Mouse (Mus musculus) embryonic facial prominence, embryonic 10.5 days (tissue): Measurements from ENCODE around the gene Rffl. TPM values are rescaled to one million over a fixed set of nuclear protein-coding genes. Genes with fewer than 3 reads are reported as not detected.

ENCODE experiments used
- DNase-seq: peaks from one replicate; pipeline ENCODE4 v3.0.0-alpha.2; 2017; ENCODE audit warnings: low spot score
- H3K27ac ChIP-seq: fragments of 300-500 bp; sonication (generic); replicated peaks from 2 replicates; pipeline ENCODE4 v1.5.1; 2016; ENCODE audit warnings: mild to moderate bottlenecking
- H3K27me3 ChIP-seq: fragments of 300-500 bp; sonication (generic); replicated peaks from 2 replicates; pipeline ENCODE4 v1.6.1; 2016; ENCODE audit warnings: low read depth, mild to moderate bottlenecking; ENCODE audit not compliant: poor library complexity, severe bottlenecking
- H3K36me3 ChIP-seq: fragments of 300-500 bp; sonication (generic); replicated peaks from 2 replicates; pipeline ENCODE4 v1.6.1; 2016; ENCODE audit warnings: mild to moderate bottlenecking, moderate library complexity
- H3K4me1 ChIP-seq: fragments of 300-500 bp; sonication (generic); 2 replicates; pipeline ENCODE4 v1.6.1; 2016
- H3K4me3 ChIP-seq: fragments of 300-500 bp; sonication (generic); 2 replicates; pipeline ENCODE4 v1.5.1; 2016; ENCODE audit warnings: mild to moderate bottlenecking, moderate library complexity
- H3K9me3 ChIP-seq: fragments of 300-500 bp; sonication (generic); 2 replicates; pipeline ENCODE4 v1.6.1; 2016; ENCODE audit warnings: mild to moderate bottlenecking
- WGBS: fragments of 180-500 bp; shearing (Covaris S2); methylation state at CpG from one replicate; pipeline ENCODE4 v1.1.7; 2016; 5-methylcytosine and 5-hydroxymethylcytosine counted together
- polyA plus RNA-seq: library from polyadenylated mRNA; unstranded; fragments of >200 nt; fragmentation: Nextera tagmentation; extraction: Ambion mirVana; gene quantifications from 2 replicates; pipeline ENCODE4 v1.2.1, GENCODE M21; 2016

The Rffl gene
- polyA plus RNA-seq, 1 experiment from 2014 or later, result 11.5 TPM

DNA sequence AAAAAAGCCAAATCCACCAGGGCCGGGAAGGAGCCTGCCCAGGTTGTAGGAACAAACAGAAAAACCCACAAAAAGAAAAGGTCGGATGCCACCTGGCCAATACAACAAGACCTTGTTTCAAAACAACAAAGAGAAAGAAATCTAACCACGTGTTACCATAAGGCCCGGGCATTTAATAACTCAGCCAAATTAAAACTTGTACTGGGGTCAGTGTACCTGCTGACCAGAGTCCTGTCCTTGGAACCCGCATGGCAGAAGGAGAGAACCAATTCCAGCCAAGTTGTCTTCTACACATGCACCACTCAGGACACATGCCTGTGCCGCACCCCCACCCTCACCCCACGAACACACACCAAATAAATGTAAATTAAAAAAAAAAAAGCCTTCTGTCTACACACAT is 18.1 kb downstream of the Rffl start:
- no peaks in the 10 kb centered on the region for H3K27me3 ChIP-seq
- H3K4me3 ChIP-seq, result no peak overlapping the region
- no peak for DNase-seq
- H3K27ac ChIP-seq, result no peak overlapping the region
- H3K36me3 ChIP-seq, result no peaks in the 10 kb centered on the region
- 89% methylated on average over 7 of the region's 7 CpGs for WGBS
- H3K9me3 ChIP-seq, result no peaks in the 10 kb centered on the region
- H3K4me1 ChIP-seq, result peaks cover 9% of the 10 kb centered on the region

GRCm38 (mm10) chr11:82852540-82852939 is 18.5 kb downstream of the Rffl start:
- H3K4me1 ChIP-seq, result peaks cover 12% of the 10 kb centered on the region
- no peaks in the 10 kb centered on the region for H3K36me3 ChIP-seq
- WGBS, result 82% methylated on average over 10 of the region's 10 CpGs
- H3K27ac ChIP-seq, result no peak overlapping the region
- no peak for DNase-seq
- no peaks in the 10 kb centered on the region for H3K9me3 ChIP-seq
- H3K27me3 ChIP-seq, result no peaks in the 10 kb centered on the region
- H3K4me3 ChIP-seq, result no peak overlapping the region

DNA sequence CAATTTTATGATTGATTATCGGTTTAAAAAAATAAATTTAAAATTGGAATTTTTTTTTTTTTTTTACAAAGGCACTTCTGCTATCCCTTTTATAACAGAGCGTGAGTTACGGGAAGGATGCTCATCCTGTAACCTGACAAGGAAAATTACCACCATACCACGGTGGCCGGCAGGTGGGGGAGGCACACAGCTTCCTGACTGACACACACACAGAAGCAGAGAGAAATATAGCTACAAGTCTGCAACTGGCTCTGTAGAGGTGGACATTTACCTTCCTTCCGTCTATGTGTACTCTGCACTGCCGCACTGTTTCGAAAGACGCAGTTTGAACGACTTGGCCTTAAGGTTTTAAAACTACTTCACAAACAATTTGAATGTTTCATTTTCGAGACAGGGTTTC is 18.9 kb downstream of the Rffl start:
- Histone ChIP-seq H3K4me1 (peaks cover 16% of the 10 kb centered on the region), H3K27ac (no peak overlapping the region), H3K9me3 (no peaks in the 10 kb centered on the region), H3K36me3 (no peaks in the 10 kb centered on the region), H3K27me3 (no peaks in the 10 kb centered on the region), H3K4me3 (no peak overlapping the region)
- WGBS, result 87% methylated on average over 11 of the region's 11 CpGs
- no peak for DNase-seq

GRCm38 (mm10) chr11:82850259-82850658 is 20.8 kb downstream of the Rffl start:
- Histone ChIP-seq H3K27me3 (peaks cover 3% of the 10 kb centered on the region; the same call in 1 of the 2 replicates), H3K4me3 (no peak overlapping the region), H3K9me3 (no peaks in the 10 kb centered on the region), H3K4me1 (peaks cover 31% of the 10 kb centered on the region), H3K27ac (no peak overlapping the region), H3K36me3 (no peaks in the 10 kb centered on the region)
- DNase-seq, result no peak
- 75% methylated on average over 5 of the region's 5 CpGs for WGBS

DNA sequence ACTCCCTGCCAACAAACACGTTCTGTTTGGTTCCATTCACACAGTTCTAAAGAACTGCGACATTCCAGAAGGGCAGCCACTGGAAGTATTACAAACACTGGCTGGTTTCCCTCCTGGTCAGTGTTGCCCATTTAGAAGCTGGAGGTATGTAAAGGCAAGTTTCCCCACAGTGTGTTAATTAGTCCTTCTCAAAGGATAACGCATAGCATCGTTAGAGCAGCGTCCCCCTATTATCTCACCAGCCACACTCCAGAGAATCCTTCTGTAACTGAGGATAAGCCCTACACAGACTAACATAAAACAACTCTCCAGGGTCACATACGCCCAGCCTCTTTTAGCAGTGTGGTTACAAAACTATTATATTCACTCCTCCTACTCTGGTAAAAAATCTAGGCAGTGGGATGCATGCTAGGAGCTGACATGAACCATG is 23.4 kb downstream of the Rffl start:
- peaks cover 41% of the 10 kb centered on the region for H3K4me1 ChIP-seq
- H3K9me3 ChIP-seq, result no peaks in the 10 kb centered on the region
- no peaks in the 10 kb centered on the region for H3K36me3 ChIP-seq
- H3K27me3 ChIP-seq, result peaks cover 9% of the 10 kb centered on the region
- H3K27ac ChIP-seq, result no peak overlapping the region
- WGBS, result 35% methylated on average over 6 of the region's 6 CpGs
- H3K4me3 ChIP-seq, result no peak overlapping the region
- no peak for DNase-seq

DNA sequence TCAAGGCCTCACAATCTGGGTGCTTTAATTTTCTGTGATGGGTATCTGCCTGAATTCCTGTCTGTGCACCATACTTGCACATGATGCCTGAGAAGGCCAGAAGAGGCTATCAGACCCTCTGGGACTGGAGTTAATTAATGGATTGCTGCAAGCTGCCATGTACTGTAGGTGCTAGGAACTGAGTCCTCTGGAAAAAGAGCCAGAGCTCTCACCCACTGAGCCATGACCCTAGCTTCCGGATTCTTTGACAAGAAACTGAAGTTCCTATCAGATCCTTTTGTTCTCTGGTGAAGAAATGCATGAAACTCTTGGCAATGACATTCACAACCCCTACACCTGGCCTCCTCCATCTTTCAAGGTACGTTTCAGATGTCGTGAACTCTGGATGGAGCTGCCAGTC is 24.1 kb downstream of the Rffl start:
- peaks cover 9% of the 10 kb centered on the region for H3K27me3 ChIP-seq
- no peak overlapping the region for H3K4me3 ChIP-seq
- peaks cover 41% of the 10 kb centered on the region for H3K4me1 ChIP-seq
- no peak for DNase-seq
- no peaks in the 10 kb centered on the region for H3K36me3 ChIP-seq
- H3K27ac ChIP-seq, result no peak overlapping the region
- 68% methylated on average over 3 of the region's 3 CpGs for WGBS
- no peaks in the 10 kb centered on the region for H3K9me3 ChIP-seq

DNA sequence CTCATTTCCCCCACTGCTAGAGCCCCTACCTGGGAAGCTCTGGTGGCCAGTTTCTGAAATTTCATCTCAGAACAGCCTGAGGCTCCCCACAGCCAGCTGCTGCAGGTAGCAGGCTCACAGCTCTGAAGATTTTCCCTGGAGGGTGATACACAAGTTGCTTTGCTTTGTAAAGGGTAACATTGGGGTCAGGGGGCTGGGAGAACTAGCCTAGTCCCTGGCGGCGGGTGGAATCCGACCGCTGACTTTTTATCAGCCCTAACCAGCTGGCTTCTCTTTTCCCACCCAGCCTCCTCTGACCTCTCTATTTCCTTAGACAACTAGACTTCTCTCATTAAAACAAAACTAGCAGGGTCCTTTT is 25.0 kb downstream of the Rffl start:
- Histone ChIP-seq H3K27me3 (peaks cover 9% of the 10 kb centered on the region), H3K9me3 (no peaks in the 10 kb centered on the region), H3K27ac (peak overlapping the region; percentile 62; the same call in 1 of the 2 replicates), H3K4me1 (peaks cover 41% of the 10 kb centered on the region), H3K36me3 (no peaks in the 10 kb centered on the region), H3K4me3 (peak overlapping the region; percentile 28)
- no peak for DNase-seq
- WGBS, result 16% methylated on average over 4 of the region's 4 CpGs

DNA sequence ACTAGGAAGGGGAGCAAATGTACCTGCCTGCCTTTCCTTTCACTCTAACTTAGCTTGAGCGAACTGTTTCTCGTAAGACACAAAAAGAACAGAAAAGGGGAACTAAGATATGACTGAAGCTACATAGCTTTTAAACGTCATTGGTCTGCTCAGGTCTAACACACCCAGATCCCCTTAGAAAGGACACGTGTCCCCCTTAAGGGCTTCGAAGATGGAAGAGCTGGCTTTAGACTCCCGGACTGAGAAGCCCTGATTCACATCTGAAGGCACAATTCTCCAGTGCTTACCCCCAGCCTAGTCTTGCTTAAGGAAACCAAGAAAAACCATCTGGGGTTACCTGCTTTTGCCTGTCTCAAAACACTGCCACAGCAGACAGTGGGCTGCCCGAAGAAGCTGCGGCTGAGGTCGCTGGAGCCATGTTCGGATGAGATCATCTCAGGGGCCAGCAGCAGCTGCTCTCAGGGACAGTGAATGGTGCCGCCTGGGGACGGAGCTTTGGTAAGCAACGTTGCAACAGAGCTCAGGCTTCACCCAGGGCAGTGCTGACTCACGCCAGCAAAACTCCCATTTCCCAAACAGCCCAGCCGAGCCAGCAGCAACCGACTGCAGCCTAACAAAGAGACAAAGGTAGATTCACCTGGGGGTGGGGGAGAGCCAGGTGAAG is 25.5 kb downstream of the Rffl start:
- Histone ChIP-seq H3K9me3 (no peaks in the 10 kb centered on the region), H3K4me3 (peak overlapping the region; percentile 28), H3K36me3 (no peaks in the 10 kb centered on the region), H3K27me3 (peaks cover 9% of the 10 kb centered on the region), H3K27ac (peak overlapping the region; percentile 62; the same call in 1 of the 2 replicates), H3K4me1 (peaks cover 38% of the 10 kb centered on the region)
- 24% methylated on average over 16 of the region's 16 CpGs for WGBS
- DNase-seq, result peak; percentile 61

GRCm38 (mm10) chr11:82844771-82845414 is 26.1 kb downstream of the Rffl start:
- peak overlapping the region; percentile 28; the same call in 1 of the 2 replicates for H3K4me3 ChIP-seq
- no peak for DNase-seq

GRCm38 (mm10) chr11:82838511-82838910 is 32.5 kb downstream of the Rffl start:
- Histone ChIP-seq H3K27me3 (no peaks in the 10 kb centered on the region), H3K36me3 (no peaks in the 10 kb centered on the region), H3K27ac (no peak overlapping the region), H3K9me3 (no peaks in the 10 kb centered on the region), H3K4me3 (no peak overlapping the region), H3K4me1 (peaks cover 26% of the 10 kb centered on the region)
- WGBS, result 64% methylated on average over 5 of the region's 5 CpGs
- DNase-seq, result no peak

More at GRCm38 (mm10) chr11:82844771-82845414, 26.1 kb downstream of the Rffl start:
- Histone ChIP-seq H3K27ac (peak overlapping the region; percentile 62; the same call in 1 of the 2 replicates), H3K9me3 (no peaks in the 10 kb centered on the region), H3K27me3 (peaks cover 9% of the 10 kb centered on the region), H3K4me1 (peaks cover 32% of the 10 kb centered on the region), H3K36me3 (no peaks in the 10 kb centered on the region)
- WGBS, result 65% methylated on average over 11 of the region's 11 CpGs

DNA sequence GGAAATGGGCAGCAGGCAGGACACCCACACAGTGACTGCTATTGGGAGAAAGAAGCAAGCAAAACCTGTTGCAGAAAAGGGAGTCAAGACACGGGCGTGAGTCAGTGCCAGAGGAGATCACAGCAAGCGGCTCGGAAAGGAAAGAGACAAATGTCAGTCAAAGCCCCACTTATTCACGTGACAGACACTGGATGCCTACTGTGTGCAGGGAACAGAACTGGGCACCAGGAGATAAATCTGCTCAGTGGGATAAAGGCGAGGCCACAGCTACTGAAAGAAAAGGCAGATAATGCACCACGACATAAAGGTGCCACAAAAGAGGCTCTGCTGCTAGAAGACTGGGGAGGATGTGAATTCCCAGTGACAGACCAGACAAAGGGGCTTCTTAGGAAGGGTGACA is 33.2 kb downstream of the Rffl start:
- Histone ChIP-seq H3K27ac (no peak overlapping the region), H3K27me3 (no peaks in the 10 kb centered on the region), H3K4me3 (no peak overlapping the region), H3K9me3 (no peaks in the 10 kb centered on the region), H3K36me3 (no peaks in the 10 kb centered on the region), H3K4me1 (peaks cover 26% of the 10 kb centered on the region)
- 32% methylated on average over 7 of the region's 7 CpGs for WGBS
- no peak for DNase-seq

- no peak overlapping the region for H3K27ac ChIP-seq
Observed at GRCm38 (mm10) chr11:82837192-82837591, 33.8 kb downstream of the Rffl start.

More at GRCm38 (mm10) chr11:82837192-82837591, 33.8 kb downstream of the Rffl start:
- no peaks in the 10 kb centered on the region for H3K36me3 ChIP-seq
- no peak overlapping the region for H3K4me3 ChIP-seq
- peaks cover 26% of the 10 kb centered on the region for H3K4me1 ChIP-seq
- 41% methylated on average over 7 of the region's 7 CpGs for WGBS
- no peak for DNase-seq
- H3K9me3 ChIP-seq, result no peaks in the 10 kb centered on the region
- H3K27me3 ChIP-seq, result no peaks in the 10 kb centered on the region
